Mouse (Mus musculus) retina, postnatal 1 day (tissue): ENCODE results near the gene Srrm1.
A peak's percentile ranks its signal among the peaks of the same experiment; 100 is the strongest.
"Not testable (repeated sequence)": the region's sequence is repeated elsewhere in the genome, so short reads cannot be mapped to it uniquely, and the experiment has no call there.

Source experiments
- DNase-seq: peaks from one replicate; pipeline ENCODE4 v3.0.0-alpha.2; 2012

Srrm1 gene

GRCm38 (mm10) chr4:135353066-135353793, at the start of gene Srrm1:
Gene Srrm1 (minus strand): TSS chr4:135353321.
- peak; percentile 98 for DNase-seq

GRCm38 (mm10) chr4:135401881-135402280, 48.8 kb upstream of the Srrm1 start:
- peak; percentile 8 for DNase-seq

- no peak for DNase-seq
These were observed 44.9 kb upstream of the Srrm1 start, which contains the start of gene Ncmap for GRCm38 (mm10) chr4:135397991-135398390. Gene Ncmap (minus strand): TSS chr4:135398227.

GRCm38 (mm10) chr4:135397551-135397950, 44.4 kb upstream of the Srrm1 start:
- DNase-seq = peak; percentile 6

- no peak for DNase-seq
These were observed 43.2 kb upstream of the Srrm1 start for GRCm38 (mm10) chr4:135396303-135396702.

- no peak for DNase-seq
These were observed 42.3 kb upstream of the Srrm1 start for GRCm38 (mm10) chr4:135395375-135395774.

DNA sequence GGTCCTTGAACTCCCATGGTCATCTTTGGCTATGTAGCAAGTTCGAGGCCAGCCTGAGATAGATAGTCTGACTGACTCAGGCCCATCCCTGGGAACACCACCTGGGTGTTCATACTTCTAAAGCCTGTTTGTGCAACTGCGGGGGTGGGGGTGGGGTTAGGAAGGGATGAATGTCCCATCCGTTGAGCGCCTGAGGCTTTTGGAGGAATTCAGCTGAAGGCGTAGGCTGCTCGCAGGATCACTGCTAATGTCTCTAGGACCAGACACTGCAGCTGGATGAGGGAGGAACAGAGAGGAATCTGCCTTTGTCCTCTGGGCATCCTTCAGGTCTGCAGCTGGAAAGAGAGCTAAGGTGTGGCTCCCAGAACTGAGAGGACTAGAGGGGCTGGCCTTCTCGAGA, 41.5 kb upstream of the Srrm1 start:
- DNase-seq = no peak

GRCm38 (mm10) chr4:135393381-135393780, 40.3 kb upstream of the Srrm1 start:
- no peak for DNase-seq

GRCm38 (mm10) chr4:135392801-135393200, 39.7 kb upstream of the Srrm1 start:
- no peak for DNase-seq

DNA sequence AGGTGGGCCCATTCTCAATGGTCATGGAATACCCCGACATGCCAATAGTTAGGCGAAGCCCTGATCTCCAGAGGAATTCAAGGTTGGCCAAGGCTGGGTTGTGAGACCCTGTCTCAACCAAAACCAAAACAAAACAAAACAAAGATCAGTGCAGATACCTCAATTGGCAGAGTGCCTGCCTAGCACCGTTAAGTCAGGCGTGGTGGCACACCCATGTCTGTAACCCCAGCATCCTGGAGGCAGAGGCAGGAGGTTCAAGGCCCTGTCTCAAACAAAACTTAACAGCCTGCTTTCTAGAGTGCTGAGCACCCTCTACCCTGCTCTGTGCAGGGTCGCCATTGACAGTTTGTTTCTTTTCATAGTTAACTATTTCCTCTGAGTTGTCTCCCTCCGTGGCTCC, 37.9 kb upstream of the Srrm1 start:
- DNase-seq = no peak

- DNase-seq = peak; percentile 12
These were observed 32.5 kb upstream of the Srrm1 start for GRCm38 (mm10) chr4:135385614-135386013.

DNA sequence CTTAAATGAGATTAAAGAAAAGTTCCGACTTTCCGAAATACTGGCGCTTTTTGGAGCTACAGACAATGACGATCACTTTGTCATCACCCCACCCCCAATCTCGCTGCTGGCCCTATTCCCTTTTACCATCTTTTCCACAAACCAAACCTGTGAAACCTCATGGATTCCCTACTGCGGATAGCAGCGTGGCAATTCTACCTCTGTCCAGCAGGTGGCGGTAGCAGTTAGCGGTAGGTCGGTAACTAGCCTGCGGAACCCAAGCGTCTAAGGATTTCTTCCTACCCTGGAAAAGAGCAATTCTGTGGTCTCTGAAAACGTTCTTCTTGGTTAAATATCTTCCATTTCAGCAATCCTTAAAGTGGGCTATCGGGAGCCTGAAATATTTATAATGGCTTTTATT, 29.2 kb upstream of the Srrm1 start:
- DNase-seq = peak; percentile 84

- no peak for DNase-seq
These were observed 28.2 kb upstream of the Srrm1 start for GRCm38 (mm10) chr4:135381355-135381754.

DNA sequence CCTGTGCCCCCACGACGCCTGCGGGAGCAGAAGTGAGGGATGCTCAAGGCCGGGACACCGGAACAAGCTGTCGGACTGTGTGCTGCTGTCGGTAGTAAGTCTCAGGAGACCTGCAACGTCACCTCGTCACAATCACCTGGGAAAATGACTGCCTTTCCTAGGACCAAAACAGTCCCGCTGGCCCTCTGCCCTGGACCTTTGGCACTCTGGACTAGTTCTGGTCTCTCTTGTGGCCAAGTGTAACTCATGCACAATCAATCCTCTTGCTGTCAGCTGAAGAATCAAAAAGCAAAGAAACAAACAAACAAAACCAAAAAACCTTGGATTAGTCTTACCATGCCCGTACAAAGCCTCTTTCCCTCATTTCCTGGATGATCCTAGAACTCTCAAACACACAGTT, 24.1 kb upstream of the Srrm1 start:
- no peak for DNase-seq

DNA sequence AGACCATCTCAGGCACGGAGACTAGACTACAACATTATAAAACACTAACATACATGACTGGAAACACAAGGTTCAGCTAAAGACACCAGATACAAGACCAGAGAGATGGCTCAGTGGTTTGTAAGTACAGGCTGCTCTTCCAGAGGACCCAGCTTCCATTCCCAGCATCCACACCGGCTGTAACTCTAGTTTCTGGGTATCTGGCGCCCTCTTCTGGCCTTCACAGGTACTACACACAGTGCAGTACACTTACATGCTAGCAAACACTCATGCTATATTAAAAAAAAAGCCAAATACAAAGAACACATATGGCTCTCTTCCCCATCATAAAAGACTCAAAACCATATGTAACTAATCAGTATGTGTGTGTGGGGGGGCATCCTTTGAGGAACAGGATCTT, 22.3 kb upstream of the Srrm1 start:
- no peak for DNase-seq

GRCm38 (mm10) chr4:135373299-135373698, 20.2 kb upstream of the Srrm1 start:
- DNase-seq = no peak

DNA sequence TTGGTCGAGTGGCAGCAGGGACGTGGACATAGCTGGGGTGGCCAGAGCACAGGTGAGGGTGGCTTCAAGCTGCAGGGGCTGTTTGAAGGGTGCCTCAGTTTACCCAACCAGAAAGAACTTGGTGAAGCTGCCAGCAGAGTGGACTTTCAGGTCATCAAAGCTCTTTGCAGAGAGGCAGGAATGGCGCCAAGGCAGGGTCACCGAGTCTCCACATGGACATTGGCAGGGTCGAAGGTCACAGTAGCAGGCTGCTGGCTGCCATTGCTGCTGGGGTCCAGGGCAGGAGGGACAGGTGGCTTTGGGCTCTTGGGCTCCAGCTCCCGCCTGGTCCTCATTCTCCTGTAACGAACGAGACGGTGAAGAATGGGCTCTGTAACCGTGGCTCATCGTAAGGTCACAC, 17.3 kb upstream of the Srrm1 start:
- no peak for DNase-seq

DNA sequence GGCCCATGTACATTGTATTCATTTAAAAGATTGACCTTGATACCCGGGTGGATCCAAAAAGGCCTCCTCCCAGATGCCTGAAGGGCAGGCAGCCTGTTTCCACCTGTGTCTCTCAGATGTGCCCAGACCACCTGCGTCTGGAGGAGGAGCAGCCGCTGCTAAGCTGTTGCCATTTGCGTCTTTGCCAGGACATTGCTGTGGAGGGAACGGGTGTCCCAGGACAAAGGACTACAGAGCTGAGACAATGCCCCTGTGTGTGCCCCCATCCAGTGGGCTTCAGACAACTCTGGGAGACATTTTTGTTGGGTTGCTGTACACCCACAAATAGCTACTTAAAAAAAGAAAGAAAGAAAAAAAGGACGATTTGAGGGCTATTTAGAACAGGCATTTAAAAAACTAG, 9.7 kb upstream of the Srrm1 start:
- no peak for DNase-seq

DNA sequence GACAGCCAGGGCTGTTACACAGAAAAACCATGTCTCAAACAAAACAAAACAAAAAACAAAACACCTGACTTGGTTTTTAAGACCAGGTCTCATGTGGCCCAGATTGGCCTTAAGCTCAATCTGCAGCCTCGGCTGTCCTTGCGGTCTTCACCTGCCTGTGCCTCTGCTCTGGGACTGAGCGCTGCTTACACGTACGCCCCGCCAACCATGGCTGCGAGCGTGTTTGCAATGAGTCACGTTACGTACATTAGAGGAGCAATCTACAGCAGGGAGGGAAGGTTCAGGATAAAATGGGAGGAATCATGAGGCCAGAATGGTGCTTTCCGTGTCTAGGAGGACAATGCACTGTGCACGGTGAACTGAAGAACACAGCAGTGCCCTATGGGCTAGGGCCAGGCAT, 8.6 kb upstream of the Srrm1 start:
- DNase-seq = no peak

- peak; percentile 81 for DNase-seq
These were observed 5.6 kb upstream of the Srrm1 start for GRCm38 (mm10) chr4:135358736-135359135.

DNA sequence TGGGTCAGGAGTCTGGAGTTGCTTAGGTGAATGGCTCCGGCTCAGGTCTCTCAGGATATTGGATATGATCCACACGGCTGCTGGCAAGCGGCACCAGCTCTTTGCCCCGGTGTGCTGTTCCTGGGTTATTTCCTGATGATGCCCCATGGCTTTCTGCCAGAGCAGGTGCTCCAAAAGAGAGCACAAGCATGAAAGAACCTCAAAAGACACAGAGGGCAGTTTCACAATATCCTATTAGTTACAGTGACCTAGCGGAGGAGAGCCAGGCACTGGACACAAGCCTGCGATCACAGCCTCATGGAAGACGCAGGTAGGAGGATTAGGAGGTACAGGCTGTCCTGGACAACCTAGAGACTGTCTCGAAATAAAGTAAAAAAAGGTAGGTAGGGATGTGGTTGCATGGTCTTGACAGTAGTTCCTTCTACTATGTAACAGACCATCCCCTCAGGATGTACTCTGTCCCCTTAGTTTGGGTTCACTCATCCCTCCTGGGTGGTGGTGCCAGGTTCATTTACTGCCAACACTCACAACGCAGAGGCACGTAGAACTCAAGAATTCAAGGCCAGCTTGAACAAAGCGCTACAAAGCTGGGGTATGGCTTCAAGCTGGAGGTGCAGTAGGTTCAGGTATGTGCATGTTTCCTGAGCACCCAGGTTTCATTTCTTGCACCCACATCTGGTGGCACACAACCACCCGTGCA, 4.2 kb upstream of the Srrm1 start:
- no peak for DNase-seq

DNA sequence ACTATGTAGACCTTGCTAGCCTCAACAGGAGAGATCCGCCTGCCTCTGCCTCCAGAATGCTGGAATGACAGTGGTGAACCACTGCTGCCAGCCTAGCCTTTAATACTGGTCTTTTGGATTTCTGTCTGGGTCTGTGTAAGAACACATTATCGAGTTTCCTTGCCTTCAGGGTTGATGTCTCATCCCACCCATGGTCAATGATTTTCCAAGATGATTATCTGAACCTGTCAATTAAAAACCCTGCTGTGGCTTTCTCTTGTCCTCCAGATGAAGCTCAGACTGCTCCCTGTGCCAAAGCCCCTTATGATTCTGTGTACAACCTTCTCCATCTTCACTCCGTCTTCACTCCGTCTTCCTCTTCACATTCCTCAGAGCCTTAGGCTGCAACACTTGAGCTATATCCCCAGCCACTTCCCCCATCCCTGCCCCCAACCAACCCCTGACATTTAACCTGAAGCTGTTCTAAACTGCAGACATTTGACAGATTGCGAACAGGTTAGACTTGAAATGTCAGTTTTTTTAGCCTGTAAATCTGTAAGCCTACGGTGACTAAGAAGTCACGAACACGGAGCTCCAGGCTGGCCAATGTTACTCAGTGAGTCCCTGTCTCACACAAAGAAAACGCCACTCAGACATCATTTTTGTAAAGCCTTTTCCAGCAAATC, 2.9 kb upstream of the Srrm1 start:
- no peak for DNase-seq

DNA sequence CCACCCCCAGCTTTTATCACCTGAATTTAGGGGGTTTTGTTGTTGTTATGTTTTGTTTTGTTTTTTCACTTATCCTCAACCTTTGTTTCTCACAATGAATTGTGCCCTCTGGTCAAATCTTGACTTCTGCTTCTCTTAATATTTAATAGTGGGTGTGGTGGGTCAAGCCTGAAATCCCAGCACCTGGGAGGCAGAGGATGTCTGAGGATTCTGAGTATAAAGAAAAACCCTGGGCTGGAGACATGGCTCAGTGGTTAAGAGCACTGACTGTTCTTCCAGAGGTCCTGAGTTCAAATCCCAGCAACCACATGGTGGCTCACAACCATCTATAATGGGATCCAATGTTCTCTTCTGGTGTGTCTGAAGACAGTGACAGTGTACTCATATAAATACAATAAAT, 1.6 kb upstream of the Srrm1 start:
- not testable (repeated sequence) for DNase-seq
